Mouse (Mus musculus): Measurements from ENCODE around the gene Gabbr2. TPM values are rescaled to one million over a fixed set of nuclear protein-coding genes. Genes with fewer than 3 reads are reported as not detected.

Gene Gabbr2
- total RNA-seq, 2 experiments from 2014 or later = 0.05 TPM; not detected in 1

GRCm38 (mm10) chr4:46623007-46623406 is 368.7 kb downstream of the Gabbr2 start:
- no peak for DNase-seq (ENCODE audit: low spot score)

GRCm38 (mm10) chr4:46620946-46621345 is 370.7 kb downstream of the Gabbr2 start:
- no peak for DNase-seq (ENCODE audit: low spot score)

GRCm38 (mm10) chr4:46620330-46620729 is 371.3 kb downstream of the Gabbr2 start:
- no peak for DNase-seq (ENCODE audit: low spot score)

- DNase-seq (ENCODE audit: low spot score) = no peak
These were observed 373.4 kb downstream of the Gabbr2 start for GRCm38 (mm10) chr4:46618196-46618817.

GRCm38 (mm10) chr4:46617408-46617807 is 374.3 kb downstream of the Gabbr2 start:
- DNase-seq (ENCODE audit: low spot score) = no peak

- no peak for DNase-seq (ENCODE audit: low spot score)
These were observed 377.0 kb downstream of the Gabbr2 start for GRCm38 (mm10) chr4:46614641-46615040.

- DNase-seq (ENCODE audit: low spot score) = no peak
These were observed 378.1 kb downstream of the Gabbr2 start for GRCm38 (mm10) chr4:46613618-46614017.

Other genes with a start within 250 kb of the Gabbr2 start
- gene Anks6, start 65.6 kb upstream of the Gabbr2 start, total RNA-seq (2021) = 1 to 10 TPM; 1.0 to 1.4 TPM
- not detected for gene Galnt12, start 100.0 kb upstream of the Gabbr2 start, total RNA-seq (2021)
- gene Col15a1, start 216.3 kb upstream of the Gabbr2 start, total RNA-seq (2021) = 10 to 100 TPM; 21.8 to 25.9 TPM

All from gastrocnemius, adult 18-20 months (tissue).